ENCODE assay signal across 6 mouse cellular contexts in genomic region chr3:103645968-103646367, GRCm38 (mm10). TPM values are rescaled to one million over a fixed set of nuclear protein-coding genes. Genes with fewer than 3 reads are reported as not detected.
"Had no signal": no experiment of that assay in that cellular context is flagged by ENCODE, and none has a peak within 500 bp of the region (broad histone marks: within the 10 kb centered on the region; RNA-seq: fewer than 3 reads in every experiment).

Gene Atg4a-ps, minus strand, starts transcription at chr3:103646068.

RNA-seq across cellular contexts. Expression of gene Atg4a-ps, which starts in this region (rescaled TPM):
- polyA plus RNA-seq: limb, embryonic 10.5 days; liver, adult 2 months; lung, adult 2 months; midbrain, embryonic 14.5 days; midbrain, embryonic 15.5 days; midbrain, postnatal 0 days had no signal
